Mouse (Mus musculus) liver, embryonic 14.5 days (tissue): ENCODE results near the gene Rabgap1l.

Experiments
- CTCF ChIP-seq: IDR thresholded peaks from 2 replicates; pipeline ENCODE4 v1.5.1; 2016; ENCODE audit warnings: antibody characterized with exemption, low read depth, control low read depth
- EP300 ChIP-seq: IDR thresholded peaks from 2 replicates; pipeline ENCODE4 v1.6.1; 2016; ENCODE audit warnings: antibody characterized with exemption, low read depth

- TF ChIP-seq CTCF = no peak
- no peak for TF ChIP-seq EP300
These were observed 325.6 kb downstream of the Rabgap1l start for GRCm38 (mm10) chr1:160467443-160467842.
